Mouse (Mus musculus): ENCODE data around the gene Tmem205. TPM values are rescaled to one million over a fixed set of nuclear protein-coding genes. Genes with fewer than 3 reads are reported as not detected.
A peak's percentile ranks its signal among the peaks of the same experiment; 100 is the strongest.

Gene Tmem205
- polyA plus RNA-seq, 1 experiment from 2014 or later = 61.0 TPM

DNA sequence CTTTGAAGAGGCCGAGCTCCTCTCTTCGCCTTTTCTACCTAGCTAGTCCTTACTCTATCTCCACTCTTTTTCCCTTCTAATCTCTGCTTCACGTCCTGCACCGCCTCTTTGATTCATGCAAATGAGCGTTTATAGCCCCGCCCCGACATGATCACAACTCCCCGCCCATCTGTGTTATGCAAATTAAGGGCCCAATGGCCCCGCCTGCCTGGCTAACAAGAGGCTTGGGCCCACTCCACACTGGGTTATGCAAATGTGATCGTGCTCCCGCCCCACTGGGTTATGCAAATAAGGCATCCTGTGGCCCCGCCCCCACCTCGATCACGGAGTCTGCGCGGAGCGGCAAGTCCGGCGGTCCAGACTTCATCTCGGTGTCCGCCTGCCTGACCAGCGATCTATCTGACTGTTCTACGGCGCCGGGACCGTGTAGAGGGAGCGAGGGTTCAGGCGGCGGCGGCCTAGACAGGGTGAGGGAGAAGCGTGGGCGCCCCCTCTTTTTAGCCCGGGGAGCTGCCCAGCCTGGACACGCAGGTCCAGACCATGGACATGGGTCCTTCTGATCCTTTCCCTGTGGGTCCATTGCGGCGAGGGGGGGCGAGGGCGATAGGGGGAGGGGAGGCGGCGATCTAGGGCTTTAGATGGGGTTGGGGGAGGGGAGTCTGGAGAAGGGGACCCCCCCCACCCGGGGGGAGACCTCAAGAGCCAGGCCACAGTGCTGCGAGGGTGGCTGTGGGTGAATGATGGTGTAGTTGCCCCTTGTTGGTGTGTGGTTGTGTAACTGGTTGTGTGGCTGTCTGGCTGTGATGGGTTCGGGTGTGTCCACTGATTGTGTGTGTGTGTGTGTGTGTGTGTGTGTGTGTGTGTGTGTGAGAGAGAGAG lies 9.6 kb upstream of the Tmem205 start, which contains the start of gene Plppr2:
TSS of gene Plppr2 (plus strand) at position 342 of the 879 bp plus-strand sequence.
- H3K4me1 ChIP-seq (ENCODE audit: control insufficient read depth, insufficient read depth, low read depth, low read length) = peaks cover 14% of the 10 kb centered on the region
- peak within 1 kb of the TSS; percentile 67 for H3K4me2 ChIP-seq (ENCODE audit: low read length)
- peak; percentile 96 for ATAC-seq
- no peaks in the 10 kb centered on the region for H3K9me3 ChIP-seq (ENCODE audit: control insufficient read depth, low read length)
- 2% methylated on average over 43 of the region's 43 CpGs for WGBS
- H3K9ac ChIP-seq (ENCODE audit: low read depth, low read length) = peak within 1 kb of the TSS; percentile 79
- peaks cover 11% of the 10 kb centered on the region for H3K36me3 ChIP-seq (ENCODE audit: control insufficient read depth, insufficient read depth, low read length)
- no peaks in the 10 kb centered on the region; the same call in 1 of the 2 replicates for H3K27me3 ChIP-seq (replicated peaks; ENCODE audit: control insufficient read depth, insufficient read depth, low read length)
- peak within 1 kb of the TSS; percentile 75 for H3K27ac ChIP-seq (ENCODE audit: low read depth, low read length)
- H3K4me3 ChIP-seq (ENCODE audit: low read length) = peak within 1 kb of the TSS; percentile 60

DNA sequence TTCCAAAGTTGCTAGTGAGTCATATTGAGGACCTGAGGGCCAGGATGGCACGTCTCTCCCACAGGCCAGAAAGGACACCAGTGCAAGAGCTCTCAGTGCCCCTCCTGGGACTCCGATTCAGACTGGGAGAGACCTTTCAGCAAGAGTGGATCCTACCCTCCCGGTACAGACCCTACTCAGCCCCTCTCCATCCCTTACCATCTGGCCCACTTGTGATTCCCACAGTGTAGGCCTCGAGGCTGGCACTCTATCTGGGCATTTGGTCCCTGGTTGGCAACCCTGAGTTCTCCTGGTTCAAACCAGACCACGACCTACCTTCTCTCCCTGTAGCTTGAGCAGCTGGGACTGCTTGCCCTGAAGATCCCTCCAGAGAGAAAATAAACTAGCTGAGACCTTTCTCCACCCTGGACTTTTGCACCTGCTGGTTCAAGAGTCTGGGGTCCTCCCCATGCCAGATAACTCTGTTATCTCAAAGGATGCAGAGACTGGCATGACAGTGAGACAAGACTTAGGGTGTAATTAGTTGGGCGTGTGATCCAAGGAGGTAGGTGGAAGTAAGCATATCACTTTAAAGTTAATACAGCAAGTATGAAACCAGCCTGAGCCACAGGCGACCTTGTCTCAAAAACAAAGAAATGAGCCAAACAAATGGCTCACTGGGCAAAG lies 8.2 kb upstream of the Tmem205 start:
- peaks cover 14% of the 10 kb centered on the region for H3K4me1 ChIP-seq (ENCODE audit: control insufficient read depth, insufficient read depth, low read depth, low read length)
- ATAC-seq = no peak
- no peaks in the 10 kb centered on the region; the same call in 1 of the 2 replicates for H3K27me3 ChIP-seq (replicated peaks; ENCODE audit: control insufficient read depth, insufficient read depth, low read length)
- 88% methylated on average over 7 of the region's 7 CpGs for WGBS
- peak overlapping the region; percentile 67 for H3K4me2 ChIP-seq (ENCODE audit: low read length)
- no peak overlapping the region for H3K27ac ChIP-seq (ENCODE audit: low read depth, low read length)
- no peaks in the 10 kb centered on the region; the same call in none of the 2 replicates for H3K36me3 ChIP-seq (ENCODE audit: control insufficient read depth, insufficient read depth, low read length)
- H3K9ac ChIP-seq (ENCODE audit: low read depth, low read length) = no peak overlapping the region
- no peaks in the 10 kb centered on the region for H3K9me3 ChIP-seq (ENCODE audit: control insufficient read depth, low read length)
- no peak overlapping the region for H3K4me3 ChIP-seq (ENCODE audit: low read length)

DNA sequence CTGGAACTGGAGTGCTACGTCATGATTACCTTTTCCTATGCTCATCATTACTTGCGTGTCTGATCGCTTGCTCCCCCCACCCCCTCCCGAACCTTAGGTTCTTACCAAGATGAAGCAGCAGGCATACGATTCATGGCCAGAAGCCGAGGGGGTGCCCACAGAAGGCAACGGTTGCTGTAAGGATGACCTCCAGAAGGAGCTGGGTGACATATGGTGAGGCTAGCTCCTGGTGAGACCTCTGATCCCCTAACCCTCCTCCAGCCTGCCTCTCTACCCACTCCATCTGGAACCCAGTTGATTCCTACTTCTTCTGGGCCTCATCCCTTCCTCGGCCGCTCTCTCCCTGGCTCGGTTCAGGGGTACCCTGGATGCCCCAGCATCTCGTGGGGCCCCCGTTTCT lies 6.7 kb upstream of the Tmem205 start:
- Histone ChIP-seq H3K4me2 (ENCODE audit: low read length) (no peak overlapping the region), H3K4me3 (ENCODE audit: low read length) (no peak overlapping the region), H3K27me3 (replicated peaks; ENCODE audit: control insufficient read depth, insufficient read depth, low read length) (no peaks in the 10 kb centered on the region; the same call in 1 of the 2 replicates), H3K36me3 (ENCODE audit: control insufficient read depth, insufficient read depth, low read length) (no peaks in the 10 kb centered on the region), H3K9me3 (ENCODE audit: control insufficient read depth, low read length) (no peaks in the 10 kb centered on the region), H3K4me1 (ENCODE audit: control insufficient read depth, insufficient read depth, low read depth, low read length) (peaks cover 11% of the 10 kb centered on the region), H3K9ac (ENCODE audit: low read depth, low read length) (no peak overlapping the region), H3K27ac (ENCODE audit: low read depth, low read length) (no peak overlapping the region)
- no peak for ATAC-seq
- WGBS = 83% methylated on average over 12 of the region's 12 CpGs

DNA sequence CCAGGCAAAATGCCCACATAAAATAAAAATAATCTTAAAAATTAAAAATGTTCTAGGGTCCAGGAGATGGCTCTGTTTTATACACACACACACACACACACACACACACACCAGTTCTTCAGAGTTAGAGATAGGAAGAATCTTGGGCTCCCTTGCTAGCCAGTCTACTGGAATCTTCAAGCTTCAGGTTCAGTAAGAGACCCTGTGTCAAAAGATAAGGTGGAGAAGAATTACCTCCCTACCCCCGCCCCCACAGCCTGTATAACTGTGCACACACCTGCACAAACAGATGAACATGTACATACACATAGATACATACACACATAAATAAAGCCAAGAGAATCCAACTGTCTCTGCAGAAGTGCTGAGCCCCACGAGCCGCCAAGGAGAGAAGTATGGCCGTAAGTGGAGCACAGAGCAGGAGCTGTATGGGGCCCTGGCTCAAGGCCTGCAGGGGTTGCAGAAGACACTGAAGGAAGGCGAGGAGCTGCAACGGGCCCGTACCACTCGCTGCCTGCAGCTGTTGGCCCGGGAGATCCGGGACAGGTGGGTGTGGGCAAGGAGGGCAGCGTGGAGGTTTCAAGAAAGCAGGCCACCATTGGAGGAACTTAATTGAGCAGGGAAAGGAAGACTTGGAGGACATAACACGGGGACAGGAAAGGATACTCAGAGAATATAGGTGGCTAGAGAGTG lies 5.2 kb upstream of the Tmem205 start:
- no peaks in the 10 kb centered on the region for H3K9me3 ChIP-seq (ENCODE audit: control insufficient read depth, low read length)
- no peak for ATAC-seq
- WGBS = 61% methylated on average over 12 of the region's 12 CpGs

DNA sequence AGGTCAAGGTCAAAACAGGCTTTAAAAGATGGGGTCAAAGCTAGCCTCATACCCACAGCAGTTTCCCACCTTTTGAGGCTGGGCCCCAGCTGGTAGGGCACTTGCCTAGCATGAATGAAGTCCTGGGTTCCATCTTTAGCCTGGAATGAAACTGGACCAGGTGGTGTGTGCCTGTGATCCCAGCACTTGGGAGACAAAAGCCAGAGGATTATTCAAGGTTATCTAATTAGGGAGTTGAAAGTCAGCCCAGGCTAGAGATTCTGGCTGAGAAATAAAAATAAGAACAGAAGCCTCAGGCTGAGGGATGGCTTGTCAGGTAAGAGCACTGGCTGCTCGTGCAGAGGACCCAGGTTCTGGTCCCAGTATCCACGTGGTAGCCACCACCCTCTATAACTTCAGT lies 4.7 kb upstream of the Tmem205 start:
- Histone ChIP-seq H3K9ac (ENCODE audit: low read depth, low read length) (no peak overlapping the region), H3K9me3 (ENCODE audit: control insufficient read depth, low read length) (no peaks in the 10 kb centered on the region), H3K4me3 (ENCODE audit: low read length) (no peak overlapping the region), H3K27me3 (replicated peaks; ENCODE audit: control insufficient read depth, insufficient read depth, low read length) (no peaks in the 10 kb centered on the region; the same call in 1 of the 2 replicates), H3K4me2 (ENCODE audit: low read length) (no peak overlapping the region), H3K27ac (ENCODE audit: low read depth, low read length) (no peak overlapping the region), H3K36me3 (ENCODE audit: control insufficient read depth, insufficient read depth, low read length) (no peaks in the 10 kb centered on the region), H3K4me1 (ENCODE audit: control insufficient read depth, insufficient read depth, low read depth, low read length) (no peaks in the 10 kb centered on the region)
- WGBS = 40% methylated on average over 2 of the region's 2 CpGs
- ATAC-seq = no peak

More for the DNA sequence above, 5.2 kb upstream of the Tmem205 start:
- Histone ChIP-seq H3K27me3 (replicated peaks; ENCODE audit: control insufficient read depth, insufficient read depth, low read length) (no peaks in the 10 kb centered on the region; the same call in 1 of the 2 replicates), H3K4me3 (ENCODE audit: low read length) (no peak overlapping the region), H3K36me3 (ENCODE audit: control insufficient read depth, insufficient read depth, low read length) (no peaks in the 10 kb centered on the region), H3K4me2 (ENCODE audit: low read length) (no peak overlapping the region), H3K4me1 (ENCODE audit: control insufficient read depth, insufficient read depth, low read depth, low read length) (peaks cover under 1% of the 10 kb centered on the region), H3K27ac (ENCODE audit: low read depth, low read length) (no peak overlapping the region), H3K9ac (ENCODE audit: low read depth, low read length) (no peak overlapping the region)

DNA sequence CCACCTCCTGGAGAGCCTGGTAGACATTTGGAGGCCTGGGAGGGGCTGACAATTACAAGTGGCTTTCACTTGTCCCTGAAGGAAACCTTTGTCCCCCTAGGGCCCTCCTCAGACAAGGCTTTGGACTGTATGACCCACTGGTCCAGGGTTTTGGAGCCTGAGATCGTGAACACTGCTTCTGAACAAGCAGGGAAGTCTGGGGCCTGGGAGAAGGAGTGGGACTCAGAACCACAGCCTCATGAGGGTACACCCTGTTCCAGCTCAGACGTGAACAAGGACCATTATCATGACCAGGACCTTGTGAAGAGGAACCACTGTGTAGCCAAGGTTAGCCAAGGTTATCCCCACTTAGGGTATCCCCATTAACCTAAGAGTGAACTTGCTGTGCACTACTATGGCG lies 1.9 kb upstream of the Tmem205 start:
- WGBS = 79% methylated on average over 3 of the region's 3 CpGs
- Histone ChIP-seq H3K9ac (ENCODE audit: low read depth, low read length) (no peak overlapping the region), H3K27ac (ENCODE audit: low read depth, low read length) (no peak overlapping the region), H3K4me2 (ENCODE audit: low read length) (no peak overlapping the region), H3K4me3 (ENCODE audit: low read length) (no peak overlapping the region), H3K27me3 (replicated peaks; ENCODE audit: control insufficient read depth, insufficient read depth, low read length) (no peaks in the 10 kb centered on the region; the same call in 1 of the 2 replicates), H3K9me3 (ENCODE audit: control insufficient read depth, low read length) (no peaks in the 10 kb centered on the region), H3K4me1 (ENCODE audit: control insufficient read depth, insufficient read depth, low read depth, low read length) (peaks cover 9% of the 10 kb centered on the region), H3K36me3 (ENCODE audit: control insufficient read depth, insufficient read depth, low read length) (no peaks in the 10 kb centered on the region)
- ATAC-seq = no peak

DNA sequence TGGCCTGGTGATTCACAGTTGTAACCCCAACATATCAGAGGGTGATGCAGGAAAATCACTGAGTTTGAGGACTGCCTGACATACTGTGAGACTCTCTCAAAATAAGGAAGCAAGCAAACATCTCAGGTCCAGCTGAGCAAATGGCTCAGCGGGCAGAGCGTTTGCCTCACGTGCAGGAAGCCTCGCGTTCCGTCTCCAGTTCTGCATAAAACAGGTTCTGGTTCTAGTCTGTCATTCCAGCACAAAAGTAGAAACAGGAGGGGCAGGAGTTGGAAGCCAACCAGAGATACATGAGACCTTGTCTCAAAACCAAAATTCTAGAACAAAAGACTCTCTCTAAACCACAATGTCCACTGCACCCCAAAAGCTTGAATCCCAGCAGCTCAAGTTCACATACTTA lies 572 bp downstream of the Tmem205 start:
- 1% methylated on average over 6 of the region's 6 CpGs for WGBS
- H3K9ac ChIP-seq (ENCODE audit: low read depth, low read length) = peak overlapping the region; percentile 78
- H3K36me3 ChIP-seq (ENCODE audit: control insufficient read depth, insufficient read depth, low read length) = no peaks in the 10 kb centered on the region
- H3K4me1 ChIP-seq (ENCODE audit: control insufficient read depth, insufficient read depth, low read depth, low read length) = peaks cover 9% of the 10 kb centered on the region
- no peaks in the 10 kb centered on the region for H3K27me3 ChIP-seq (replicated peaks; ENCODE audit: control insufficient read depth, insufficient read depth, low read length)
- H3K27ac ChIP-seq (ENCODE audit: low read depth, low read length) = peak overlapping the region; percentile 60
- H3K9me3 ChIP-seq (ENCODE audit: control insufficient read depth, low read length) = no peaks in the 10 kb centered on the region
- H3K4me2 ChIP-seq (ENCODE audit: low read length) = peak overlapping the region; percentile 70
- peak overlapping the region; percentile 58 for H3K4me3 ChIP-seq (ENCODE audit: low read length)
- no peak for ATAC-seq

DNA sequence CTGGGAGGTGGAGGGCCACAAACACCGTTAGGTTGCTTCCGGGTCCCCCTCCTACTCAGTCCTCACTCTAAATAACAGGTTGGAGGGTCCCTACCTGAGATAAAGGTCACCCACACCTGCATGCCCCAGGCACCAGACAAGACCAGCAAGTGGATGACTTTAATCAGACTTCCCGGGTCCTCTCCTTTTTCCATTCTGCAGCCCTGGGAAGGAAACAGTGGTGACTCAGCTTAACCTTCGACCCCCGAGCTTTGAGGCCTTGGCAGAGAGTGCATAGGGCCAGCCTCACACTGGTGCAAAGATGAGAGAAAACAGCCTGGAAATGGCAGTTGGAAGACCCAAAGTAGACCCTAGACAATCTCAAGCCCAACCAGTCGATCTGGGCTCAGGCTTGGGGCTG lies 1.2 kb downstream of the Tmem205 start:
- peak overlapping the region; percentile 16; the same call in 1 of the 2 replicates for H3K9ac ChIP-seq (ENCODE audit: low read depth, low read length)
- no peaks in the 10 kb centered on the region for H3K27me3 ChIP-seq (replicated peaks; ENCODE audit: control insufficient read depth, insufficient read depth, low read length)
- ATAC-seq = no peak
- H3K9me3 ChIP-seq (ENCODE audit: control insufficient read depth, low read length) = no peaks in the 10 kb centered on the region
- H3K36me3 ChIP-seq (ENCODE audit: control insufficient read depth, insufficient read depth, low read length) = no peaks in the 10 kb centered on the region
- peak overlapping the region; percentile 58 for H3K4me3 ChIP-seq (ENCODE audit: low read length)
- no peak overlapping the region for H3K27ac ChIP-seq (ENCODE audit: low read depth, low read length)
- H3K4me1 ChIP-seq (ENCODE audit: control insufficient read depth, insufficient read depth, low read depth, low read length) = peaks cover 9% of the 10 kb centered on the region
- H3K4me2 ChIP-seq (ENCODE audit: low read length) = peak overlapping the region; percentile 70
- 83% methylated on average over 6 of the region's 6 CpGs for WGBS

Measured in hindbrain, embryonic 16.5 days (tissue).